Mouse (Mus musculus): ENCODE measurements around the gene Sox6. TPM values are rescaled to one million over a fixed set of nuclear protein-coding genes. Genes with fewer than 3 reads are reported as not detected.

The Sox6 gene
- total and polyA plus RNA-seq, 3 experiments = 0.09 to 1.3 (median 0.90) TPM

DNA sequence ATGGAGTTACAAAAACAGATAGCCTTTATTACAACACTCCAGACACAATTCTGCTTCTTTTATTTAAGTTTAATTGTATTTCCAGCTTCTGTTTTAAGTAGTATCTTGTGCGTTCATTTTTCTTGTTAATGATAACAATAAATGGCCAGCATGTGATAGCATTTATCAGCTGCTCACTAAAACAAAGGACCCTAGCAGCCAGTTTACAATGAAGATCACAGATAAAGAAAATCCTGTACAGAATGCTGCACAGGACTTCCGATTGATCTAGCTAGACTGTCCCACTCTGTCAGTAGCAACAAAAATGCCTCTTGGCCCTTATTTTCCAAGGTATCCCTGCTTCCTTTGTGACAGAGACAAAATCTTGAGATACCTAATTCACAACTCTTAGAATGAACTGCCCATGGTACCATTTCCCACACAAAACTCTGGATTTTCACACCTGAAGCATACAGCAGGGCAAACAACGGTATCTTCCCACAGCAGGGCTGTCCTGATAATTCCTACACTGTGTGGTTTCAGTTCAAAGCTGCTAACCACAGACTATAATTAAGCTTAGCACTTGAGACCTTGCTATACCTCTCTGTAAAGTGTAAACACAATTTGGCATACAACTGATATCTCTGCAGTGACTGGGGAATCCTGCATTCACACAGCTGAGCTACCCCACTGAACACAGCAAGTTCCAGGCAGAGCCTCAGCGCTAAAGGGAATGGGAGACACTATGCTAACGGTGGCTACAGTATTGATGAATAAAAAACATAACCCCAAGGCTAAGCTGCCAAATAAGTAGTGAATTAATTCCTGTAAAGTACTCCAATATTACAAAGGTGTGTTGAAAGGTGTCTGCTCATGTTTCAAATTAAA lies 134.4 kb downstream of the Sox6 start:
- in situ Hi-C loops (cut with MboI; ENCODE audit: low pct_ligation_motif_present, low pct_unique_long_range_greater_than_20kb, low sequenced_read_pairs) (no loop called here), dilution Hi-C loops (cut with MboI; ENCODE audit: extremely low pct_ligation_motif_present, extremely low pct_unique_long_range_greater_than_20kb, low sequenced_read_pairs) (no loop called here)
- Histone ChIP-seq H3K4me1 (ENCODE audit: control insufficient read depth in 1 of 2, insufficient read depth in 2 of 2) (no peaks in the 10 kb centered on the region), H3K79me2 (replicated peaks; ENCODE audit: control insufficient read depth, extremely low read depth, insufficient read depth, poor library complexity, severe bottlenecking) (no peaks in the 10 kb centered on the region), H3K36me3 (replicated peaks in 1 of 2; ENCODE audit: control insufficient read depth in 1 of 2, insufficient read depth in 1 of 2, low read length in 1 of 2) (no peaks in the 10 kb centered on the region), H3K4me3 (replicated peaks in 1 of 3; ENCODE audit: low read depth in 2 of 3, low read length in 2 of 3, poor library complexity in 1 of 3) (no peak overlapping the region), H3K4me2 (ENCODE audit: insufficient read depth, low read depth, poor library complexity, severe bottlenecking) (no peak overlapping the region), H3K27ac (ENCODE audit: insufficient read depth, low read depth) (no peak overlapping the region), H3K9ac (ENCODE audit: insufficient read depth, low read depth) (no peak overlapping the region), H3K27me3 (replicated peaks) (no peaks in the 10 kb centered on the region), H3K9me3 (replicated peaks; ENCODE audit: low read length) (no peaks in the 10 kb centered on the region)
- DNase-seq (ENCODE audit: extremely low read depth) = no peak
- TF ChIP-seq JUND (conservative IDR thresholded peaks at IDR 0.05; ENCODE audit: low read depth, low read length) (no peak), UBTF (IDR thresholded peaks at IDR 0.05; ENCODE audit: low read depth, low read length) (no peak), TBP (conservative IDR thresholded peaks at IDR 0.05; ENCODE audit: low read depth, low read length) (no peak), NRF1 (IDR thresholded peaks at IDR 0.05; ENCODE audit: low read depth, low read length) (no peak), POLR2AphosphoS2 (IDR thresholded peaks at IDR 0.05; ENCODE audit: low read depth, low read length) (no peak), ELF1 (IDR thresholded peaks at IDR 0.05; ENCODE audit: low read depth, low read length) (no peak)

DNA sequence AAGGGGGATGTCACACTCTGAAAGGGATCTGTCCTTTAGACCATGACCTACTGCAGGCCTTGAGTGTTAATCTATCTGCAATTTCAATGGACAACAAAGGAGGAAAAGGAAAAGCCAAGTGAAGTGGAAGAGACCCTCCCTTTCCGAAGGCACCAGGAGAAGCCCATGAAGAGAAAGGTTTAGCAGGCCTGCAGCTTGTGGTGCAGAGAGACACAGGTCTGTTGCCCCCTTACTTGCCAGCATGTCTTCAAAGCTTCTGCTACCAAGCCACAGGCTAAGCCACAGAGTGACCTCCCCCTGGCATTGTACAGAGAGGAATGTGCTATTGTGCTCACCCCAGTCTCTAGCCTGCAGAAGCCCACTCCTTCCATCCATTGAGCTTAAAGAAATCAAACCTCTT lies 135.2 kb downstream of the Sox6 start:
- no peaks in the 10 kb centered on the region for H3K4me1 ChIP-seq (ENCODE audit: control insufficient read depth in 1 of 2, insufficient read depth in 2 of 2)
- no peak overlapping the region for H3K4me2 ChIP-seq (ENCODE audit: insufficient read depth, low read depth, poor library complexity, severe bottlenecking)
- no peak overlapping the region for H3K27ac ChIP-seq (ENCODE audit: insufficient read depth, low read depth)
- H3K9ac ChIP-seq (ENCODE audit: insufficient read depth, low read depth) = no peak overlapping the region
- dilution Hi-C loops (cut with MboI; ENCODE audit: extremely low pct_ligation_motif_present, extremely low pct_unique_long_range_greater_than_20kb, low sequenced_read_pairs) (no loop called here), in situ Hi-C loops (cut with MboI; ENCODE audit: low pct_ligation_motif_present, low pct_unique_long_range_greater_than_20kb, low sequenced_read_pairs) (no loop called here)
- H3K79me2 ChIP-seq (replicated peaks; ENCODE audit: control insufficient read depth, extremely low read depth, insufficient read depth, poor library complexity, severe bottlenecking) = no peaks in the 10 kb centered on the region
- no peak for DNase-seq (ENCODE audit: extremely low read depth)
- H3K36me3 ChIP-seq (replicated peaks in 1 of 2; ENCODE audit: control insufficient read depth in 1 of 2, insufficient read depth in 1 of 2, low read length in 1 of 2) = no peaks in the 10 kb centered on the region
- no peak overlapping the region for H3K4me3 ChIP-seq (replicated peaks in 1 of 3; ENCODE audit: low read depth in 2 of 3, low read length in 2 of 3, poor library complexity in 1 of 3)
- TF ChIP-seq E2F4 (IDR thresholded peaks at IDR 0.05; ENCODE audit: insufficient replicate concordance, low read depth, low read length) (no peak), ZNF384 (IDR thresholded peaks at IDR 0.05; ENCODE audit: low read depth, low read length) (no peak), MXI1 (IDR thresholded peaks at IDR 0.05; ENCODE audit: low read depth, low read length) (no peak), CTCF (conservative IDR thresholded peaks at IDR 0.05 in 1 of 2, IDR thresholded peaks at IDR 0.05 in 1 of 2; ENCODE audit: low read depth in 2 of 2, low read length in 2 of 2) (no peak), ZKSCAN1 (IDR thresholded peaks at IDR 0.05; ENCODE audit: borderline replicate concordance, low read depth, low read length) (no peak), ZMIZ1 (IDR thresholded peaks at IDR 0.05; ENCODE audit: low read depth, low read length) (no peak), SMC3 (IDR thresholded peaks at IDR 0.05; ENCODE audit: low read depth, low read length) (no peak), CHD2 (IDR thresholded peaks at IDR 0.05; ENCODE audit: low read length) (no peak)
- no peaks in the 10 kb centered on the region for H3K27me3 ChIP-seq (replicated peaks)
- H3K9me3 ChIP-seq (replicated peaks; ENCODE audit: low read length) = no peaks in the 10 kb centered on the region
